Mouse (Mus musculus): ENCODE measurements around the gene Tgm5.
"Not testable (repeated sequence)": the region's sequence is repeated elsewhere in the genome, so short reads cannot be mapped to it uniquely, and the experiment has no call there.

- TF ChIP-seq CTCF, POLR2A (IDR thresholded peaks at IDR 0.05; ENCODE audit: extremely low read depth, insufficient read depth, low read length): not testable (repeated sequence)
These were observed 40.7 kb upstream of the Tgm5 start for GRCm38 (mm10) chr2:121126302-121126701.
